Mouse (Mus musculus): ENCODE data around the gene Klhdc8a. TPM values are rescaled to one million over a fixed set of nuclear protein-coding genes. Genes with fewer than 3 reads are reported as not detected.

Klhdc8a gene
- polyA plus RNA-seq, 1 experiment from 2014 or later, result 0.06 TPM

Other genes starting within 250 kb of the Klhdc8a start
- gene Mfsd4a, start 230.6 kb upstream of the Klhdc8a start, polyA plus RNA-seq (2015; fragmentation: Nextera tagmentation; extraction: Ambion mirVana), result 3.2 and 4.8 TPM in 2 replicates
- gene Cdk18, start 158.9 kb upstream of the Klhdc8a start, polyA plus RNA-seq (2015; fragmentation: Nextera tagmentation; extraction: Ambion mirVana), result 1.1 and 1.4 TPM in 2 replicates
- not detected in 2 replicates for gene Lemd1, start 107.2 kb upstream of the Klhdc8a start, polyA plus RNA-seq (2015; fragmentation: Nextera tagmentation; extraction: Ambion mirVana)
- gene AC124108.1, start 107.2 kb upstream of the Klhdc8a start, polyA plus RNA-seq (2015; fragmentation: Nextera tagmentation; extraction: Ambion mirVana), result not detected in 2 replicates
- not detected in 2 replicates for gene Gm10188, start 68.9 kb upstream of the Klhdc8a start, polyA plus RNA-seq (2015; fragmentation: Nextera tagmentation; extraction: Ambion mirVana)
- gene Nuak2, start 17.5 kb downstream of the Klhdc8a start, polyA plus RNA-seq (2015; fragmentation: Nextera tagmentation; extraction: Ambion mirVana), result 1.6 and 1.8 TPM in 2 replicates
- 456 and 511 TPM in 2 replicates for gene Tmcc2, start 92.7 kb downstream of the Klhdc8a start, polyA plus RNA-seq (2015; fragmentation: Nextera tagmentation; extraction: Ambion mirVana)
- 3.7 and 3.8 TPM in 2 replicates for gene Dstyk, start 118.9 kb downstream of the Klhdc8a start, polyA plus RNA-seq (2015; fragmentation: Nextera tagmentation; extraction: Ambion mirVana)
- gene Rbbp5, start 178.7 kb downstream of the Klhdc8a start, polyA plus RNA-seq (2015; fragmentation: Nextera tagmentation; extraction: Ambion mirVana), result 23.2 and 30.2 TPM in 2 replicates
- gene Tmem81, start 207.6 kb downstream of the Klhdc8a start, polyA plus RNA-seq (2015; fragmentation: Nextera tagmentation; extraction: Ambion mirVana), result 0.65 and 0.92 TPM in 2 replicates
- gene Cntn2, start 244.6 kb downstream of the Klhdc8a start, polyA plus RNA-seq (2015; fragmentation: Nextera tagmentation; extraction: Ambion mirVana), result 0.09 TPM in 1 of 2 replicates, not detected in the other

Data from liver, embryonic 13.5 days (tissue).